Mouse (Mus musculus): ENCODE measurements around the gene M1ap. TPM values are rescaled to one million over a fixed set of nuclear protein-coding genes. Genes with fewer than 3 reads are reported as not detected.

M1ap gene
- total and polyA plus RNA-seq, 3 experiments, result 0.31 to 0.34 TPM; not detected in 1

DNA sequence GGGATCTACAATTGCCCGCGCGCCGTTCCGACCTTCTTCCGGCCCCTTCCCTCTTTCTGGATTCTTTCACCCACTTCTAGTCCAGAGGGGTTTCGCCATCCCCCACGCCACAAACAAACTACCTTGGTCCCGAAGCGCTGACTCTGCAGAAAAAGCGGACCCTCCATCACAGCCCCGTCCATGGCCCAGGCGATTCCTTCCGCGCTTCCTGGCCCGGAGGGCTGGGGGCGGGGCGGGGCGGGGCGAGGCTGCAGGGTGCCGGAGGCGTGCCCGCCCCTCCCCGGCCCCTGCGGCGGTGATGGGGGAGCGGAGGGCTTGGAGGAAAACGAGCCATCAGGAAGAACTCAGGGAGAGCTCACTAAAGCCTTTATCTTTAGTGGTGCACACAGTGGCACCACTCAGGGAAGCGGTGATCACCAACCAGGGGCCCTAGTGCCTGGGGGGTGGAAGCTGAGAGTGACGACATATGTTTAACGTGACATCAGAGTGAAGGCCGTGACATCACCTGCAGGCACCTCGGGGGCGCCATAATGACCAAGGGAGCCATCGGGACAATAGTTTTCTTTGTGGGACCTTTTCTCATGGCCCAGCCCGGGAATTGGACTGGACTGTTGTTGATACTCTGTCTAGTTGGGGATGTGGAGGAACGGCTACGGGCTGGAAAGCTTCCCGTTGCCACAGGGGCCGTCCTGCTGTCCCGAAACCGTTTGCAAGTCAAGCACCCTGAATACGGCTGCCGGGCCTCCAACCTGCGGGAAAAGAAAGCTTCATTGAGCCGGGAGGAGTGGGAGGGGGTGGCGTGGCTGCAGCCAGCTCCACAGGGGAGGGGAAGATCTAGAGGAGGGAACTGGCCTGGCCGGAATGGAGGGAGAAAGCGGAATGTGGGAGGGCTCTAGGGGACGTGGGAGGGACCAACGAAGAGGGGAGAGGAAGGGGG, 86.8 kb downstream of the M1ap start, which contains the start of the genes Dok1 and Loxl3:
TSS of gene Dok1 (minus strand) at position 223 of the 937 bp plus-strand sequence.
TSS of gene Loxl3 (plus strand) at position 925 of the 937 bp plus-strand sequence.
- peak within 1 kb of the TSS; percentile 69 for H3K9ac ChIP-seq (ENCODE audit: low read depth, low read length)
- no peaks in the 10 kb centered on the region for H3K79me2 ChIP-seq (replicated peaks; ENCODE audit: control insufficient read depth, insufficient read depth, low read length)
- H3K27me3 ChIP-seq (ENCODE audit: control insufficient read depth, insufficient read depth, low read length), result no peaks in the 10 kb centered on the region
- H3K27ac ChIP-seq, result peak within 1 kb of the TSS; percentile 73
- H3K4me1 ChIP-seq (ENCODE audit: control insufficient read depth, insufficient read depth, low read length), result no peaks in the 10 kb centered on the region
- peak within 1 kb of the TSS; percentile 85 for H3K4me3 ChIP-seq
- WGBS, result 1% methylated on average over 51 of the region's 51 CpGs
- intact Hi-C loops (cut with DNase I), result no loop called here
- no peaks in the 10 kb centered on the region for H3K36me3 ChIP-seq (ENCODE audit: control insufficient read depth, insufficient read depth, low read length)
- TF ChIP-seq CTCF (IDR thresholded peaks at IDR 0.05), result no peak
- TF ChIP-seq POLR2A (IDR thresholded peaks at IDR 0.05; ENCODE audit: insufficient read depth, low read depth, low read length), result peak; percentile 64; the same call in 1 of the 2 replicates
- TF ChIP-seq EP300 (IDR thresholded peaks at IDR 0.05; ENCODE audit: insufficient read depth, low read depth, low read length), result no peak
- DNase-seq, result peak; percentile 84

GRCm38 (mm10) chr6:83034463-83035055, 87.9 kb downstream of the M1ap start:
- TF ChIP-seq EP300 (IDR thresholded peaks at IDR 0.05; ENCODE audit: insufficient read depth, low read depth, low read length), result no peak
- no peak for TF ChIP-seq CTCF (IDR thresholded peaks at IDR 0.05)
- no peak for TF ChIP-seq POLR2A (IDR thresholded peaks at IDR 0.05; ENCODE audit: insufficient read depth, low read depth, low read length)
- peak in 1 of 2 experiments; percentile 6 for DNase-seq
- H3K4me1 ChIP-seq (ENCODE audit: control insufficient read depth, insufficient read depth, low read length), result 0 out of 2 replicates have a peak, but pooled peaks cover 1% of the 10 kb centered on the region
- no peaks in the 10 kb centered on the region for H3K27me3 ChIP-seq (ENCODE audit: control insufficient read depth, insufficient read depth, low read length)
- H3K4me3 ChIP-seq, result peak overlapping the region; percentile 85
- 48% methylated on average over 5 of the region's 5 CpGs for WGBS
- no peaks in the 10 kb centered on the region for H3K36me3 ChIP-seq (ENCODE audit: control insufficient read depth, insufficient read depth, low read length)
- intact Hi-C loops (cut with DNase I), result no loop called here
- peak overlapping the region; percentile 73 for H3K27ac ChIP-seq
- peak overlapping the region; percentile 55 for H3K9ac ChIP-seq (ENCODE audit: low read depth, low read length)
- no peaks in the 10 kb centered on the region for H3K79me2 ChIP-seq (replicated peaks; ENCODE audit: control insufficient read depth, insufficient read depth, low read length)

DNA sequence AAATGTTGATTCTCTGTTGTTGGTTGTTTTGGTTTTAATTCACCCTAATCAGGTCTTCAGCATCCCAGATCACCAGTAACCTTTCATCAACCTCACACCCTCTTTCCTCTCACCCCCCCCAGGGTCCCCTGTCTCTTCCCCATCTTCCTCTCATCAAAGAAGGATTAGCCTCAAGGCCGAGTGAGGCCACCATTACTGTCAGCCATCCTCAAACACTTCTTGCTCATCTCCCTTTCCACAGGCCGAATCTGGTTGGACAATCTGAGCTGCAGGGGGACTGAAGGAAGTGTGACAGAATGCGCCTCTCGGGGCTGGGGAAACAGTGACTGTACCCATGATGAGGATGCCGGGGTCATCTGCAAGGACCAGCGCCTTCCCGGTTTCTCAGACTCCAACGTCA, 90.5 kb downstream of the M1ap start:
- H3K9ac ChIP-seq (ENCODE audit: low read depth, low read length), result no peak overlapping the region
- TF ChIP-seq POLR2A (IDR thresholded peaks at IDR 0.05; ENCODE audit: insufficient read depth, low read depth, low read length) (no peak), EP300 (IDR thresholded peaks at IDR 0.05; ENCODE audit: insufficient read depth, low read depth, low read length) (no peak)
- no peaks in the 10 kb centered on the region for H3K36me3 ChIP-seq (ENCODE audit: control insufficient read depth, insufficient read depth, low read length)
- intact Hi-C loops (cut with DNase I), result no loop called here
- H3K79me2 ChIP-seq (replicated peaks; ENCODE audit: control insufficient read depth, insufficient read depth, low read length), result no peaks in the 10 kb centered on the region
- WGBS, result 81% methylated on average over 8 of the region's 8 CpGs
- H3K27me3 ChIP-seq (ENCODE audit: control insufficient read depth, insufficient read depth, low read length), result no peaks in the 10 kb centered on the region
- DNase-seq, result no peak
- H3K27ac ChIP-seq, result no peak overlapping the region
- H3K4me3 ChIP-seq, result no peak overlapping the region
- H3K4me1 ChIP-seq (ENCODE audit: control insufficient read depth, insufficient read depth, low read length), result 0 out of 2 replicates have a peak, but pooled peaks cover 1% of the 10 kb centered on the region

- Histone ChIP-seq H3K36me3 (ENCODE audit: control insufficient read depth, insufficient read depth, low read length) (no peaks in the 10 kb centered on the region), H3K79me2 (replicated peaks; ENCODE audit: control insufficient read depth, insufficient read depth, low read length) (no peaks in the 10 kb centered on the region), H3K4me1 (ENCODE audit: control insufficient read depth, insufficient read depth, low read length) (0 out of 2 replicates have a peak, but pooled peaks cover 1% of the 10 kb centered on the region), H3K4me3 (peak overlapping the region; percentile 19), H3K27me3 (ENCODE audit: control insufficient read depth, insufficient read depth, low read length) (no peaks in the 10 kb centered on the region), H3K27ac (no peak overlapping the region), H3K9ac (ENCODE audit: low read depth, low read length) (peak overlapping the region; percentile 19; the same call in 1 of the 2 replicates)
- intact Hi-C loops (cut with DNase I), result no loop called here
- TF ChIP-seq POLR2A (IDR thresholded peaks at IDR 0.05; ENCODE audit: insufficient read depth, low read depth, low read length) (no peak), EP300 (IDR thresholded peaks at IDR 0.05; ENCODE audit: insufficient read depth, low read depth, low read length) (no peak), CTCF (IDR thresholded peaks at IDR 0.05) (no peak)
- 14% methylated on average over 24 of the region's 24 CpGs for WGBS
- DNase-seq, result peak; percentile 92 to 94
Observed at GRCm38 (mm10) chr6:83038496-83039012, 91.9 kb downstream of the M1ap start.

DNA sequence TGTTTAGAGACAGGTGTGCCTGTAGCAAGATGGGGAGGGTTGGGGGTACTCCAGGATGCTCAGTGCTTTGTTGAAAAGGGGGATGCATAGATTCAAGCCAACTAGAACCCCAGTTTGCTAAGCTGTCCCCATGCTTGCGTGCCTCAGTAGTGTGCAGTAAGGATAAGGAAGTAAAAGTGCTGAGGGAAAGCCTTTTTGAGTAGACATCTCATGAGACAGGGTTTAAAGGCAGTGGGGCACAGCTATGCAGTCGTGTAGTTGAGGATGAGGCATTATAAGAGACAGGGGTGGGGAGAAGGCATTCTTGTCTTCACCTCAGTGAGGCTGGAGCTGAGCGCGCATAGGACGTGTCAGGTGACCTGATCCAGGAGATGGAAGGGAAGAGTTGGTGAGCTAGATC, 93.9 kb downstream of the M1ap start:
- peaks cover 3% of the 10 kb centered on the region; the same call in 1 of the 2 replicates for H3K4me1 ChIP-seq (ENCODE audit: control insufficient read depth, insufficient read depth, low read length)
- no peak overlapping the region for H3K27ac ChIP-seq
- no peak overlapping the region for H3K4me3 ChIP-seq
- 80% methylated on average over 5 of the region's 5 CpGs for WGBS
- H3K79me2 ChIP-seq (replicated peaks; ENCODE audit: control insufficient read depth, insufficient read depth, low read length), result no peaks in the 10 kb centered on the region
- H3K9ac ChIP-seq (ENCODE audit: low read depth, low read length), result no peak overlapping the region
- no peaks in the 10 kb centered on the region for H3K27me3 ChIP-seq (ENCODE audit: control insufficient read depth, insufficient read depth, low read length)
- intact Hi-C loops (cut with DNase I), result no loop called here
- no peak for TF ChIP-seq CTCF (IDR thresholded peaks at IDR 0.05)
- no peak for TF ChIP-seq POLR2A (IDR thresholded peaks at IDR 0.05; ENCODE audit: insufficient read depth, low read depth, low read length)
- TF ChIP-seq EP300 (IDR thresholded peaks at IDR 0.05; ENCODE audit: insufficient read depth, low read depth, low read length), result no peak
- H3K36me3 ChIP-seq (ENCODE audit: control insufficient read depth, insufficient read depth, low read length), result no peaks in the 10 kb centered on the region
- peak in 1 of 2 experiments; percentile 2 for DNase-seq
